ENCODE assay signal across 17 mouse cellular contexts in genomic region chr14:15273107-15273506, GRCm38 (mm10).
"Had no signal": no experiment of that assay in that cellular context is flagged by ENCODE, and none has a peak within 500 bp of the region (broad histone marks: within the 10 kb centered on the region; RNA-seq: fewer than 3 reads in every experiment).

No protein-coding gene starts in this region.

- H3K9ac ChIP-seq: kidney, embryonic 15.5 days; liver, embryonic 13.5 days; midbrain, embryonic 13.5 days; neural tube, embryonic 12.5 days; neural tube, embryonic 15.5 days had no signal

- H3K36me3 ChIP-seq: kidney, embryonic 15.5 days; liver, embryonic 13.5 days; midbrain, embryonic 10.5 days; midbrain, embryonic 13.5 days; neural tube, embryonic 12.5 days; neural tube, embryonic 15.5 days had no signal

- H3K27ac ChIP-seq: kidney, embryonic 15.5 days; layer of hippocampus, adult 2 months; liver, embryonic 13.5 days; midbrain, embryonic 10.5 days; midbrain, embryonic 13.5 days; neural tube, embryonic 12.5 days; neural tube, embryonic 15.5 days had no signal

- H3K9me3 ChIP-seq: kidney, embryonic 15.5 days; liver, embryonic 13.5 days; megakaryocyte, embryonic 14.5 days; midbrain, embryonic 10.5 days; midbrain, embryonic 13.5 days; neural tube, embryonic 12.5 days; neural tube, embryonic 15.5 days had no signal

- DNase-seq: kidney, adult 11 months; kidney, adult 8-10 months; kidney, postnatal 10 days; layer of hippocampus, adult 9-11 months; liver, embryonic 13.5 days; lung, adult 2 months; lung, postnatal 14 days; right cerebral cortex, adult 18-20 months; thymus, adult 18-20 months; thymus, postnatal 36 days had no signal

- ATAC-seq: midbrain, embryonic 13.5 days had no signal

- H3K4me3 ChIP-seq: kidney, embryonic 15.5 days; layer of hippocampus, adult 2 months; liver, embryonic 13.5 days; megakaryocyte, embryonic 14.5 days; midbrain, embryonic 10.5 days; midbrain, embryonic 13.5 days; neural tube, embryonic 12.5 days; neural tube, embryonic 15.5 days had no signal

- H3K27me3 ChIP-seq: kidney, embryonic 15.5 days; liver, embryonic 13.5 days; megakaryocyte, embryonic 14.5 days; midbrain, embryonic 13.5 days; neural tube, embryonic 12.5 days; neural tube, embryonic 15.5 days had no signal

- H3K4me2 ChIP-seq: kidney, embryonic 15.5 days; liver, embryonic 13.5 days; midbrain, embryonic 13.5 days; neural tube, embryonic 12.5 days; neural tube, embryonic 15.5 days had no signal

- H3K4me1 ChIP-seq: kidney, embryonic 15.5 days; liver, embryonic 13.5 days; megakaryocyte, embryonic 14.5 days; midbrain, embryonic 10.5 days; midbrain, embryonic 13.5 days; neural tube, embryonic 12.5 days; neural tube, embryonic 15.5 days had no signal
